Mouse (Mus musculus): ENCODE results near the gene Wdr75. TPM values are rescaled to one million over a fixed set of nuclear protein-coding genes. Genes with fewer than 3 reads are reported as not detected.

Wdr75 gene
- polyA plus RNA-seq, 1 experiment from 2014 or later, result 75.9 TPM

DNA sequence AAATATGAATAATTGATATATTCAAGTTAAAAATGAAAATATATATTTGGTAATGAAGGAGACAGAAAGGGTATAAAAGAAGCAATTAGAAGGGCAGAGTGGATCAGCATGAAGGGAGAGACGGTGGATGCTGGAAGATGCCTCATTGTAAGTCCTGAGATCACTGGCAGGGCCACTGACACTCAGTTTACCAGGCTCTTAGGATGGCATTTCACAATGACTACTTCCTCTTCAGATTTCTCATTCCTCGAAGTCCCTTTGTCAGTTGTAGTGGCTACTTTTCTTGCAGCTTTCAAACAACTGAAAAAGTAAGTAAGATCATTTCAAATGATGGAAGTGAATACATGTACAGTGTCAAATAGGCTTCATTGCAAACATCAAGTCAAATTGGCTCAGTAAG lies 31.2 kb downstream of the Wdr75 start:
- H3K4me1 ChIP-seq (ENCODE audit: control insufficient read depth, insufficient read depth, low read length), result no peaks in the 10 kb centered on the region
- H3K9ac ChIP-seq (ENCODE audit: low read depth, low read length), result no peak overlapping the region
- H3K36me3 ChIP-seq (ENCODE audit: control insufficient read depth, insufficient read depth, low read length), result peaks cover 32% of the 10 kb centered on the region
- no peak overlapping the region for H3K4me3 ChIP-seq (ENCODE audit: low read depth, low read length)
- H3K9me3 ChIP-seq (ENCODE audit: control insufficient read depth, low read length), result no peaks in the 10 kb centered on the region
- H3K27me3 ChIP-seq (replicated peaks; ENCODE audit: control insufficient read depth, insufficient read depth, low read length), result no peaks in the 10 kb centered on the region
- H3K4me2 ChIP-seq (ENCODE audit: low read depth, low read length), result no peak overlapping the region
- no peak overlapping the region for H3K27ac ChIP-seq (replicated peaks; ENCODE audit: low read depth, low read length)
- WGBS, result 79% methylated on average over 2 of the region's 2 CpGs
- no peak for DNase-seq (ENCODE audit: low spot score)
- no peak for ATAC-seq (ENCODE audit: low read depth)

DNA sequence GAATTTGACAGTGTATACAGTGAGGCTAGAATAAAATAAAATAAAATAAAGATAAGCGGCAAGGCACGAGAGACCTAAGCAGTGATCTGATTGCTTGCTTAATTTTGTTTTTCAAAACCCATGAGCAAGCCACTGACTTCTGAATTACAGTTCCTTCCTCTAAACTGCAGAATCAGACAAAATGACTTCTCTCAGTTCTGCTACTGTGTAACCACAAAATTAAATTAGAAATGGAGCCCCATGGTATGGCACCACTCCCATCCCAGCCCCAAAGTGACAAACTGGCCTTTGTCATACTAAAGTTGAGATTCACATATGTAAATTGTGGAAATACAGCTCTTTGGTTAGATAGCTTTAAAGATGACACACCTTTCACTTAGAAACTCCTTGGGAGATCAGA lies 31.8 kb downstream of the Wdr75 start:
- H3K27ac ChIP-seq (replicated peaks; ENCODE audit: low read depth, low read length), result no peak overlapping the region
- H3K27me3 ChIP-seq (replicated peaks; ENCODE audit: control insufficient read depth, insufficient read depth, low read length), result no peaks in the 10 kb centered on the region
- no peaks in the 10 kb centered on the region for H3K4me1 ChIP-seq (ENCODE audit: control insufficient read depth, insufficient read depth, low read length)
- H3K9me3 ChIP-seq (ENCODE audit: control insufficient read depth, low read length), result no peaks in the 10 kb centered on the region
- H3K4me2 ChIP-seq (ENCODE audit: low read depth, low read length), result no peak overlapping the region
- no peak overlapping the region for H3K4me3 ChIP-seq (ENCODE audit: low read depth, low read length)
- WGBS, result 86% methylated on average over 2 of the region's 2 CpGs
- DNase-seq (ENCODE audit: low spot score), result no peak
- peaks cover 26% of the 10 kb centered on the region for H3K36me3 ChIP-seq (ENCODE audit: control insufficient read depth, insufficient read depth, low read length)
- ATAC-seq (ENCODE audit: low read depth), result no peak
- H3K9ac ChIP-seq (ENCODE audit: low read depth, low read length), result no peak overlapping the region

DNA sequence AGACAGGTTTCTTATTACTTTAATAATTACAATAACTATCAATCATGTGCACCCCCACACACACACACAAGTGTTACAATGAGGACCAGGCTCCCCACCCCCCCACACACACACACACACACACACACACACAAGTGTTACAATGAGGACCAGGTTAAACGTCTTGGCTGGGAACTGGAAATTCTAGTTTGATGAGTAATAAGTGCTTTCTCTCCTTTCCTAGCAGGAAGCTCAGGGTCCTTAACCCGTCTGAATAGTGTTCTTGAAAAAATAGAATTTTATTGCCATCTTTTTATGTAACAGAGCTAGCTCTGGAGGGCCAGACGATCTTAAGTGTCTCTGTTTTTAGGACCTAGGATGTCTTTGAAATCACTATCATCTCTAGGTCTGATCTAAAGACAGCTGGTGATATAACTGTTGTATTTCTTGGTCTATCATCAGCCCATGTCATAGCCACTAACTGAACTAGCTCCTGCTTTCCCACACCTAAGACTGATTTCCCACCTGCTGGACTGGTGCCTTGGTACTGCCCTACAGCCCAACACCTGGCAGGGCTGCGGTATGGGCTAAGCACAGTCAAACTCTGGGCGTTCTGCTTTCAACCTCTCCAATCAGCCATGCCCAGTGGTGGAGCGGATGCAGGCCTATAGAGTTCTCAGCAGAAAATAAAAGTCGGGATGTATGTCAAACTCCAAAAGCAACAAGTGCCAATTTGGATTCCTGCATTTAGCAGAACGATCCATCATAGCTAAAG lies 35.7 kb downstream of the Wdr75 start:
- H3K36me3 ChIP-seq (ENCODE audit: control insufficient read depth, insufficient read depth, low read length), result no peaks in the 10 kb centered on the region
- H3K9me3 ChIP-seq (ENCODE audit: control insufficient read depth, low read length), result no peaks in the 10 kb centered on the region
- 82% methylated on average over 8 of the region's 8 CpGs for WGBS
- H3K27ac ChIP-seq (replicated peaks; ENCODE audit: low read depth, low read length), result no peak overlapping the region
- ATAC-seq (ENCODE audit: low read depth) (no peak), DNase-seq (ENCODE audit: low spot score) (no peak)
- H3K4me2 ChIP-seq (ENCODE audit: low read depth, low read length), result no peak overlapping the region
- no peaks in the 10 kb centered on the region for H3K4me1 ChIP-seq (ENCODE audit: control insufficient read depth, insufficient read depth, low read length)
- no peak overlapping the region for H3K4me3 ChIP-seq (ENCODE audit: low read depth, low read length)
- H3K9ac ChIP-seq (ENCODE audit: low read depth, low read length), result no peak overlapping the region
- H3K27me3 ChIP-seq (replicated peaks; ENCODE audit: control insufficient read depth, insufficient read depth, low read length), result no peaks in the 10 kb centered on the region

DNA sequence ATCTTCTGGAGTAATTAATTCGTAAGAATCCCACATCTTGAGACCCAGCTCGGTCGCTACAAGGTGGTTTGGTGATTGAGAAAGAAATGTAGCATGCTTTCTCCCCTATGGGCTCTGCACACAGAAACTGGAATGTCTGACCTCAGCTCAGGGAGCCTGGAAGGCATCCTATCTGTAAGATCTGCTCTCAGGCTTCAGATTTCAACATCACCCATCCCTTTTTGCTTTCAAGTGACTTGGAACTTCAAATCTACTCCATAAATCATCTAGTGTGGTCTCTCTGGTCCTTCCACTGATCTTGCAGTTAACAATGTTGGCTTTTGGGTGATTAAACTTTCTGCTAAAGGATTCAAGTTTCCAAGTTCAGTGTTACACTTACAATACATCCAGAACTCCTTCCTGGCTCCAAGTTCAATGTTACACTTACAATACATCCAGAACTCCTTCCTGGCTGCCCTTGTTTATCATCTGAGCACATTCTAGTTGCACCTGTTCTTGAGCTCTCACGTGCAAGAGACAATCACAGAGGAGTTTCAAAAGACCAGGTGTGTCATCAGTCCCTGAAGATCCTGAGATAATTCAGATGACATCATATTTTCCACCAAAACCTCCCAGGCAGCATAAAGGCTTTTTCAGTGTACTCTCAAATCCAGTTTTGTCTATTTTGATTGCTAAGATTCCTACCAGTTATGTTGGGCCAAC lies 40.5 kb downstream of the Wdr75 start:
- peak; percentile 49 for DNase-seq (ENCODE audit: low spot score)
- no peaks in the 10 kb centered on the region for H3K27me3 ChIP-seq (replicated peaks; ENCODE audit: control insufficient read depth, insufficient read depth, low read length)
- H3K4me1 ChIP-seq (ENCODE audit: control insufficient read depth, insufficient read depth, low read length), result 0 out of 2 replicates have a peak, but pooled peaks cover 3% of the 10 kb centered on the region
- no peaks in the 10 kb centered on the region for H3K9me3 ChIP-seq (ENCODE audit: control insufficient read depth, low read length)
- 68% methylated on average over 4 of the region's 4 CpGs for WGBS
- no peak overlapping the region for H3K4me2 ChIP-seq (ENCODE audit: low read depth, low read length)
- no peak overlapping the region for H3K4me3 ChIP-seq (ENCODE audit: low read depth, low read length)
- ATAC-seq (ENCODE audit: low read depth), result no peak
- H3K27ac ChIP-seq (replicated peaks; ENCODE audit: low read depth, low read length), result peak overlapping the region; percentile 10; the same call in 1 of the 2 replicates
- H3K36me3 ChIP-seq (ENCODE audit: control insufficient read depth, insufficient read depth, low read length), result no peaks in the 10 kb centered on the region
- no peak overlapping the region for H3K9ac ChIP-seq (ENCODE audit: low read depth, low read length)

- Histone ChIP-seq H3K27ac (replicated peaks; ENCODE audit: low read depth, low read length) (peak overlapping the region; percentile 52), H3K4me1 (ENCODE audit: control insufficient read depth, insufficient read depth, low read length) (0 out of 2 replicates have a peak, but pooled peaks cover 3% of the 10 kb centered on the region), H3K9ac (ENCODE audit: low read depth, low read length) (no peak overlapping the region), H3K27me3 (replicated peaks; ENCODE audit: control insufficient read depth, insufficient read depth, low read length) (no peaks in the 10 kb centered on the region), H3K9me3 (ENCODE audit: control insufficient read depth, low read length) (no peaks in the 10 kb centered on the region), H3K4me2 (ENCODE audit: low read depth, low read length) (no peak overlapping the region), H3K36me3 (ENCODE audit: control insufficient read depth, insufficient read depth, low read length) (no peaks in the 10 kb centered on the region), H3K4me3 (ENCODE audit: low read depth, low read length) (no peak overlapping the region)
- ATAC-seq (ENCODE audit: low read depth), result peak; percentile 88
- peak; percentile 94 for DNase-seq (ENCODE audit: low spot score)
- 46% methylated on average over 4 of the region's 4 CpGs for WGBS
These were observed 42.8 kb downstream of the Wdr75 start for GRCm38 (mm10) chr1:45837736-45838135.

DNA sequence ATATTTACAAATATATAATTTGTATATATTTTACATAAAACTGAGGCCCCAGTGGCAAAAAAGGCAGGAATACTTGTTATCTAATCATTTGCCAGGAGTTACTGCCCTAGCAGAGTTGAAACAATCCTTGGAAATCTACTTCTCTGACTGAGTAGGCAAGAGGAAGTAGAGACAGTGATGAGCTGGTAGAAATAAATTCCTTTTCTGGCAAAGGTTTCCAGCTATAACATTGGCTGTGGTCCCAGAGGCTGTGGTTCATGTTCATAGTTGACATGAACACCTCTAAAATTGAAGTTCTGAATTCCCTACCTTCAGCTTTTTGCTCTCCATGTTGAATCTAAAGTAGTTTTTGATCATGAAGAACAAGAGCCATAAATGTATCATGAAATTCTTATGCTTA lies 43.3 kb downstream of the Wdr75 start:
- peak; percentile 55 for DNase-seq (ENCODE audit: low spot score)
- ATAC-seq (ENCODE audit: low read depth), result no peak

GRCm38 (mm10) chr1:45845466-45845865 lies 50.5 kb downstream of the Wdr75 start:
- H3K27ac ChIP-seq (replicated peaks; ENCODE audit: low read depth, low read length), result no peak overlapping the region
- no peaks in the 10 kb centered on the region for H3K4me1 ChIP-seq (ENCODE audit: control insufficient read depth, insufficient read depth, low read length)
- DNase-seq (ENCODE audit: low spot score) (no peak), ATAC-seq (ENCODE audit: low read depth) (no peak)
- 81% methylated on average over 1 of the region's 1 CpGs for WGBS
- no peak overlapping the region for H3K4me2 ChIP-seq (ENCODE audit: low read depth, low read length)
- H3K9ac ChIP-seq (ENCODE audit: low read depth, low read length), result no peak overlapping the region
- no peaks in the 10 kb centered on the region for H3K36me3 ChIP-seq (ENCODE audit: control insufficient read depth, insufficient read depth, low read length)
- H3K9me3 ChIP-seq (ENCODE audit: control insufficient read depth, low read length), result no peaks in the 10 kb centered on the region
- no peaks in the 10 kb centered on the region for H3K27me3 ChIP-seq (replicated peaks; ENCODE audit: control insufficient read depth, insufficient read depth, low read length)
- no peak overlapping the region for H3K4me3 ChIP-seq (ENCODE audit: low read depth, low read length)

More for the DNA sequence above, 43.3 kb downstream of the Wdr75 start:
- Histone ChIP-seq H3K27me3 (replicated peaks; ENCODE audit: control insufficient read depth, insufficient read depth, low read length) (no peaks in the 10 kb centered on the region), H3K36me3 (ENCODE audit: control insufficient read depth, insufficient read depth, low read length) (no peaks in the 10 kb centered on the region), H3K9ac (ENCODE audit: low read depth, low read length) (no peak overlapping the region), H3K4me3 (ENCODE audit: low read depth, low read length) (no peak overlapping the region), H3K4me2 (ENCODE audit: low read depth, low read length) (no peak overlapping the region), H3K9me3 (ENCODE audit: control insufficient read depth, low read length) (no peaks in the 10 kb centered on the region), H3K4me1 (ENCODE audit: control insufficient read depth, insufficient read depth, low read length) (0 out of 2 replicates have a peak, but pooled peaks cover 3% of the 10 kb centered on the region), H3K27ac (replicated peaks; ENCODE audit: low read depth, low read length) (peak overlapping the region; percentile 28; the same call in 1 of the 2 replicates)

- no peaks in the 10 kb centered on the region for H3K36me3 ChIP-seq (ENCODE audit: control insufficient read depth, insufficient read depth, low read length)
- ATAC-seq (ENCODE audit: low read depth), result no peak
- H3K27me3 ChIP-seq (replicated peaks; ENCODE audit: control insufficient read depth, insufficient read depth, low read length), result no peaks in the 10 kb centered on the region
- H3K4me2 ChIP-seq (ENCODE audit: low read depth, low read length), result no peak overlapping the region
- H3K27ac ChIP-seq (replicated peaks; ENCODE audit: low read depth, low read length), result no peak overlapping the region
- no peak for DNase-seq (ENCODE audit: low spot score)
- WGBS, result 74% methylated on average over 1 of the region's 1 CpGs
- no peak overlapping the region for H3K9ac ChIP-seq (ENCODE audit: low read depth, low read length)
- peaks cover 12% of the 10 kb centered on the region for H3K4me1 ChIP-seq (ENCODE audit: control insufficient read depth, insufficient read depth, low read length)
- no peaks in the 10 kb centered on the region for H3K9me3 ChIP-seq (ENCODE audit: control insufficient read depth, low read length)
- no peak overlapping the region for H3K4me3 ChIP-seq (ENCODE audit: low read depth, low read length)
These were observed 63.1 kb downstream of the Wdr75 start for GRCm38 (mm10) chr1:45858038-45858437.
